Mouse (Mus musculus) heart, postnatal 0 days (tissue): ENCODE measurements around the gene Cpeb3.

ENCODE experiments used
- CTCF ChIP-seq: IDR thresholded peaks from 2 replicates; pipeline ENCODE4 v1.5.1; 2016; ENCODE audit warnings: antibody characterized with exemption, control low read depth, low read depth
- EP300 ChIP-seq: IDR thresholded peaks from 2 replicates; pipeline ENCODE4 v1.6.1; 2016; ENCODE audit warnings: antibody characterized with exemption, low read depth

GRCm38 (mm10) chr19:37156040-37156439, 52.4 kb downstream of the Cpeb3 start:
- no peak for TF ChIP-seq CTCF
- no peak for TF ChIP-seq EP300
